Mouse (Mus musculus) hindbrain, postnatal 0 days (tissue): ENCODE measurements around the gene Atm. TPM values are rescaled to one million over a fixed set of nuclear protein-coding genes. Genes with fewer than 3 reads are reported as not detected.
A peak's percentile ranks its signal among the peaks of the same experiment; 100 is the strongest.

Experiments used
- ATAC-seq: fragments of 200-750 bp; cut with Nextera tagmentation; 2 replicates; pipeline ENCODE4 v1.8.0; 2017; ENCODE audit warnings: mild to moderate bottlenecking, moderate TSS enrichment, moderate library complexity
- DNase-seq: peaks from one replicate; pipeline ENCODE4 v3.0.0-alpha.2; 2015; ENCODE audit warnings: low spot score
- H3K27ac ChIP-seq: fragments of 300-500 bp; sonication (generic); 2 replicates; pipeline ENCODE4 v1.5.1; 2014; ENCODE audit warnings: mild to moderate bottlenecking
- H3K27me3 ChIP-seq: fragments of 300-500 bp; sonication (generic); 2 replicates; pipeline ENCODE4 v1.6.1; 2014; ENCODE audit warnings: low read length, mixed read lengths; ENCODE audit not compliant: insufficient read depth
- H3K36me3 ChIP-seq: fragments of 300-500 bp; sonication (generic); 2 replicates; pipeline ENCODE4 v1.6.1; 2014; ENCODE audit warnings: low read length, mixed read lengths; ENCODE audit not compliant: insufficient read depth
- H3K4me1 ChIP-seq: fragments of 300-500 bp; sonication (generic); 2 replicates; pipeline ENCODE4 v1.6.1; 2014; ENCODE audit warnings: antibody characterized with exemption, low read length, mixed read lengths; ENCODE audit not compliant: insufficient read depth
- H3K4me2 ChIP-seq: fragments of 300-500 bp; sonication (generic); 2 replicates; pipeline ENCODE4 v1.6.1; 2014; ENCODE audit warnings: low read depth, mild to moderate bottlenecking, low read length, moderate library complexity, mixed read lengths
- H3K4me3 ChIP-seq: fragments of 300-500 bp; sonication (generic); 2 replicates; pipeline ENCODE4 v1.5.1; 2014; ENCODE audit warnings: low read length
- H3K9ac ChIP-seq: fragments of 300-500 bp; sonication (generic); replicated peaks from 2 replicates; pipeline ENCODE4 v1.6.1; 2014; ENCODE audit warnings: mild to moderate bottlenecking, low read length, moderate library complexity, mixed read lengths
- H3K9me3 ChIP-seq: fragments of 300-500 bp; sonication (generic); 2 replicates; pipeline ENCODE4 v1.6.1; 2016; ENCODE audit warnings: low read length, mixed read lengths
- CTCF ChIP-seq: IDR thresholded peaks from 2 replicates; pipeline ENCODE4 v1.5.1; 2016; ENCODE audit warnings: antibody characterized with exemption, control low read depth, low read depth
- WGBS: fragments of 180-500 bp; shearing (Covaris S2); extraction: QIAGEN DNeasy Blood & Tissue Kit; methylation state at CpG from one replicate; pipeline ENCODE4 v1.1.7; 2014; 5-methylcytosine and 5-hydroxymethylcytosine counted together
- polyA plus RNA-seq: library from polyadenylated mRNA; unstranded; fragments of >200 nt; fragmentation: Nextera tagmentation; extraction: Ambion mirVana; gene quantifications from 2 replicates; pipeline ENCODE4 v1.2.1, GENCODE M21; 2015
- total RNA-seq: library from RNA; depleted of rRNA; stranded (reverse); fragments of >200 nt; gene quantifications from 2 replicates; pipeline ENCODE4 v1.2.3, GENCODE M21; 2014

Atm gene
- total and polyA plus RNA-seq, 2 experiments from 2014 or later, result 6.4 to 7.3 TPM

DNA sequence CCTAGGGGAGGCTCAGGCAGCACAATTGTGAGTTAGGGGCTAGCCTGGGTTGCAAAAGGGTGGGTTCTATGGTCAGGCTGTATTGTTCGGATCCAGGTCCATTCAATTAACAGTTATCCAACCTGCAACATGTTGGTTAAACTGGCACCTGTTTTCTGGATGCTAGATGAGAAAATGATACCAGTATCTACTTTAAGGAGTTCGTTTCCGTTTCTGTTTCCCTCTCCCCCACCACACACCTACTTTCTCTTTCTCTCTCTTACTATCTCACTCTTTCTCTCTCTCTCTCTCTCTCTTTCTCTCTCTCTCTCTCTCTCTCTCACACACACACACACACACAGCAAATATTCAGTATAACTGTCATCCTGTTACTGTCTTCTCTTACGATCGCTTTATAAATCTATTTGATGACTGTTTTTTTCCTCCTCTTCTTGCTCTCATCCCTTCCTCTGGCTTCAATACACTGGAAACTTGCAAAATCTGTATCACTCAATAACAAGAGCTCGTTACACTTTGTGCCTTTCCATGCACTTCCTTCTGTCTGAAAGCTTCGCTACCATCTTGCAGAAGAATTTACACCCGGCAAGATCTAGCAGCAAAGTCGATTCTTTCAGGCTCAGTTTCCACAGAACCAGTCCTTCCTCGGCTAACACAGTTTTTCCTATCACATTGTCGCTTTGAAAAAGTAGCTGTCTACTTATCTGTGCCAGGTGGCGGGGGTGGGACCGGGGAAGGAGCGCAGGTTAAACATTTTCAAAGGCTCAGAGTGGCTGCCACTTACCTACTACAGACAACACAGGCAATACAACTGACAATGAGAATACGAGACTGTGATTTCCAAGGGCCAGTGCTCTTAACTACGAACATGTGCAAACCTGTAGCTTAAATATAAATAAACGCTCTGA, 872 bp downstream of the Atm start:
- no peaks in the 10 kb centered on the region for H3K27me3 ChIP-seq
- no peaks in the 10 kb centered on the region; the same call in 1 of the 2 replicates for H3K4me1 ChIP-seq
- TF ChIP-seq CTCF, result no peak
- ATAC-seq, result no peak
- peak overlapping the region; percentile 72 for H3K27ac ChIP-seq
- no peaks in the 10 kb centered on the region for H3K9me3 ChIP-seq
- H3K36me3 ChIP-seq, result peaks cover 4% of the 10 kb centered on the region; the same call in 1 of the 2 replicates
- H3K9ac ChIP-seq, result peak overlapping the region; percentile 61
- peak; percentile 6 for DNase-seq
- peak overlapping the region; percentile 89 for H3K4me3 ChIP-seq
- H3K4me2 ChIP-seq, result peak overlapping the region; percentile 94
- 20% methylated on average over 17 of the region's 17 CpGs for WGBS

DNA sequence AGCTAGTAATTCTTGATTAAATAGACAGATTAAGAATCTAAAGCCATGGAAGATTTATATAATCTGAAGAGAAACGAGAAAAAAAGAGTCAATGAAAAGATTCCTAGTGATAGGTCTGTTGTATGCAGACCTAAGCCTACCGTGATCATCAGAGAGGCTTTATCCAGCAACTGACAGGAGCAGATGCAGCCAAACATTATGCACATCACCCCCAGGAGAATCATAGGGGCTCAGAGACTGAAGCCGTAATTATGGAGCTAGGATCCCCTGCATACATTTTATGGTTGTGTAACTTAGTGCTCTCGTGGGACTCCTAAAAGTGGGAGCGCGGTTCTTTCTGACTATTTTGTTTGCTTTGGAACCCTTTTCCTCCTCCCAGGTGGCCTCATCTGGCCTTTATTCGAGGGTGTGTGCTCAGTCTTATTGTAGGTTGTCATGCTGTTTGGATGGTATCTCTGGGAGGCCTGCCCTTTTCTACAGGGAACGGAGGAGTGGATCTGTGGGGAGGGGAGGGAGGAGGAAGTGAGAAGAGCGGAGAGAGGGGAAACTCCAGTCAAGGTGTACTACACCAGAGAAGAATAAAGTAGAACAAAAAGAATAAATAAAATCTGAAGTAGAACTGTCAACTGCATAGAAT, 19.0 kb downstream of the Atm start:
- Histone ChIP-seq H3K9ac (no peak overlapping the region), H3K36me3 (0 out of 2 replicates have a peak, but pooled peaks cover under 1% of the 10 kb centered on the region), H3K9me3 (no peaks in the 10 kb centered on the region), H3K4me3 (no peak overlapping the region), H3K4me1 (no peaks in the 10 kb centered on the region), H3K4me2 (no peak overlapping the region), H3K27me3 (no peaks in the 10 kb centered on the region), H3K27ac (no peak overlapping the region)
- no peak for TF ChIP-seq CTCF
- peak; percentile 8 for DNase-seq
- ATAC-seq, result no peak
- WGBS, result 62% methylated on average over 9 of the region's 9 CpGs

GRCm38 (mm10) chr9:53514091-53514490, 22.4 kb downstream of the Atm start:
- Histone ChIP-seq H3K4me1 (no peaks in the 10 kb centered on the region), H3K4me3 (no peak overlapping the region), H3K4me2 (no peak overlapping the region), H3K9ac (no peak overlapping the region), H3K9me3 (no peaks in the 10 kb centered on the region), H3K27me3 (no peaks in the 10 kb centered on the region), H3K36me3 (peaks cover 4% of the 10 kb centered on the region; the same call in 1 of the 2 replicates), H3K27ac (no peak overlapping the region)
- TF ChIP-seq CTCF, result no peak
- DNase-seq (no peak), ATAC-seq (no peak)

- Histone ChIP-seq H3K36me3 (peaks cover 4% of the 10 kb centered on the region; the same call in 1 of the 2 replicates), H3K27ac (no peak overlapping the region), H3K4me3 (no peak overlapping the region), H3K9ac (no peak overlapping the region), H3K9me3 (no peaks in the 10 kb centered on the region), H3K4me2 (no peak overlapping the region), H3K4me1 (no peaks in the 10 kb centered on the region), H3K27me3 (no peaks in the 10 kb centered on the region)
- WGBS, result 95% methylated on average over 7 of the region's 7 CpGs
- no peak for ATAC-seq
- no peak for TF ChIP-seq CTCF
- DNase-seq, result no peak
Measured at GRCm38 (mm10) chr9:53508053-53508452, 28.5 kb downstream of the Atm start.

- TF ChIP-seq CTCF, result peak; percentile 42
- Histone ChIP-seq H3K4me2 (no peak overlapping the region), H3K9me3 (no peaks in the 10 kb centered on the region), H3K4me3 (no peak overlapping the region), H3K27me3 (no peaks in the 10 kb centered on the region), H3K9ac (no peak overlapping the region), H3K36me3 (peaks cover 8% of the 10 kb centered on the region; the same call in 1 of the 2 replicates), H3K4me1 (no peaks in the 10 kb centered on the region), H3K27ac (no peak overlapping the region)
- DNase-seq (peak; percentile 28), ATAC-seq (no peak)
Measured at GRCm38 (mm10) chr9:53485886-53486285, 50.7 kb downstream of the Atm start.

DNA sequence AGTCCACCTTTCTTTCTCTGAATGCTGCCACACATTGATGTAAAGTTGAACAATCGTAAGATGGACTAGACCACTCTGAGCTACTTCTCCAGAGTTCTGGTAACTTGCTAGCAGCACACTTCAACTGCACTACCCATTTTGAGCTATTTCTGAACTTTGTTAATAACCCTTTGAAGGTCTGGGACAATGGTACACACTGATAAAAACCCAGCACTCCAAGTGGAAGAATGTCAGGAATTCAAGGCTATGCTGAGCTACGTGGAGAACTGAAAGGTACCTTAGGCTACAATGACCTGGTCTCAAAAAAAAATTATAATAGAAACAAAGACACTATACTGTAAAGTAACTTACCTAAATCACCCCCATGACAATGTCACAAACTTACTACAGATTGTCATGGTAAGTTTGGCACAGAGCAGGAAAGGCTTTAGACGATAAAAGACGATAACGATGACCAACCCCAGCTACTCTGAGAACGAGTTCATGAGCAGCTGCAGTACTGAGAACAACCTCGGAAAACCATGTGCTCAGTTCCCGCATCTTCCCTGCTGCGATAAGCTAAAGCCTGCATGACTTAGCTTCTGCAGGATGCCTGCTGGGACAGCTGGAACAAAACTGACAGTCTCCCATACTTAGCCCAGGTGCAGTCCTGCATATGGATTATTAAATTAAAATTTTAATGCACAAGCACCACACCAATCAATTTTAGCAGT, 63.6 kb downstream of the Atm start:
- H3K27me3 ChIP-seq, result no peaks in the 10 kb centered on the region
- H3K36me3 ChIP-seq, result no peaks in the 10 kb centered on the region
- 79% methylated on average over 9 of the region's 9 CpGs for WGBS
- no peak overlapping the region for H3K4me2 ChIP-seq
- no peak overlapping the region for H3K9ac ChIP-seq
- TF ChIP-seq CTCF, result no peak
- H3K9me3 ChIP-seq, result no peaks in the 10 kb centered on the region
- H3K27ac ChIP-seq, result no peak overlapping the region
- DNase-seq (no peak), ATAC-seq (no peak)
- no peaks in the 10 kb centered on the region for H3K4me1 ChIP-seq
- no peak overlapping the region for H3K4me3 ChIP-seq
